Mouse (Mus musculus): ENCODE measurements at regions not wholly inside any gene's neighbourhood (a gene's known extent, or its start where the extent isn't known, plus 50 kb on each side); places are given as distances from the start of the nearest gene placed in this dataset.

GRCm38 (mm10) chr9:13973600-13973999 is 146.1 kb downstream of the Fam76b start:
- TF ChIP-seq POLR2A (IDR thresholded peaks at IDR 0.05; ENCODE audit: low read depth, low read length) (no peak), CTCF (IDR thresholded peaks at IDR 0.05; ENCODE audit: extremely low read depth, insufficient read length, insufficient replicate concordance, low read depth, low read length) (no peak)

All from small intestine, adult 2 months (tissue).